Mouse (Mus musculus): ENCODE data around the gene Slc25a13. TPM values are rescaled to one million over a fixed set of nuclear protein-coding genes. Genes with fewer than 3 reads are reported as not detected.

Slc25a13 gene
- polyA plus RNA-seq, 1 experiment from 2014 or later = 37.9 TPM

DNA sequence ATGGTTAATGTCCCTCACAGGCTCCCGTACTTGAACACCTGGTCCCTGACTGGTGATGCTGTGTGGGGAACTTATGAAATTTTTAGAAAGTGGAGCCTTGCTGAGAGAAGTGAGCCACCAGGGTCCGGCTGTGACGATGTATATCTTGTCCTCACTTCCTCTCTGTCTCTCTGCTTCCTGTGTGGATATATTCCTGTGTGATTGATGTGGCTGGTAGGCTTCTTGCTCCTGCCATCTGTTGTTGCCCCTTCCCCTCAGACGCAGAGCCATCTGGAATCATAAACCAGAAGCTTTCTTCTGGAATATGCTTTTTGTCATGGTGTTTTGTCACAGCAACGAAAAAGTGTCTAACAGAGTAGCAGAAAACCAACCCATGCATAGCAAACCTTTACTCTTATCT is 84.9 kb downstream of the Slc25a13 start:
- H3K9ac ChIP-seq (ENCODE audit: low read length) = no peak overlapping the region
- H3K4me3 ChIP-seq (ENCODE audit: low read depth, low read length) = no peak overlapping the region
- peaks cover 3% of the 10 kb centered on the region; the same call in 1 of the 2 replicates for H3K36me3 ChIP-seq (ENCODE audit: control insufficient read depth, insufficient read depth, low read length)
- no peaks in the 10 kb centered on the region for H3K27me3 ChIP-seq (replicated peaks; ENCODE audit: control insufficient read depth, insufficient read depth, low read length)
- ATAC-seq (replicated peaks; ENCODE audit: low FRiP score, low TSS enrichment, low read depth) (no peak), DNase-seq (ENCODE audit: low spot score) (no peak)
- H3K4me2 ChIP-seq (ENCODE audit: low read length) = no peak overlapping the region
- WGBS = 40% methylated on average over 5 of the region's 5 CpGs
- no peak overlapping the region for H3K27ac ChIP-seq (ENCODE audit: low read depth)
- no peaks in the 10 kb centered on the region for H3K4me1 ChIP-seq (replicated peaks; ENCODE audit: control insufficient read depth, insufficient read depth, low read length)
- no peaks in the 10 kb centered on the region for H3K9me3 ChIP-seq (ENCODE audit: control insufficient read depth, low read length)

GRCm38 (mm10) chr6:6125620-6126019 is 91.4 kb downstream of the Slc25a13 start:
- no peak overlapping the region for H3K9ac ChIP-seq (ENCODE audit: low read length)
- H3K9me3 ChIP-seq (ENCODE audit: control insufficient read depth, low read length) = no peaks in the 10 kb centered on the region
- no peaks in the 10 kb centered on the region for H3K36me3 ChIP-seq (ENCODE audit: control insufficient read depth, insufficient read depth, low read length)
- H3K4me2 ChIP-seq (ENCODE audit: low read length) = no peak overlapping the region
- ATAC-seq (replicated peaks; ENCODE audit: low FRiP score, low TSS enrichment, low read depth) (no peak), DNase-seq (ENCODE audit: low spot score) (no peak)
- H3K27me3 ChIP-seq (replicated peaks; ENCODE audit: control insufficient read depth, insufficient read depth, low read length) = no peaks in the 10 kb centered on the region
- no peaks in the 10 kb centered on the region for H3K4me1 ChIP-seq (replicated peaks; ENCODE audit: control insufficient read depth, insufficient read depth, low read length)
- whole genome bisulfite sequencing = 89% methylated on average over 3 of the region's 3 CpGs
- no peak overlapping the region for H3K4me3 ChIP-seq (ENCODE audit: low read depth, low read length)
- H3K27ac ChIP-seq (ENCODE audit: low read depth) = no peak overlapping the region

GRCm38 (mm10) chr6:6121904-6122303 is 95.1 kb downstream of the Slc25a13 start:
- no peaks in the 10 kb centered on the region for H3K9me3 ChIP-seq (ENCODE audit: control insufficient read depth, low read length)
- 97% methylated on average over 5 of the region's 5 CpGs for WGBS
- H3K4me2 ChIP-seq (ENCODE audit: low read length) = no peak overlapping the region
- no peak overlapping the region for H3K9ac ChIP-seq (ENCODE audit: low read length)
- no peaks in the 10 kb centered on the region; the same call in 1 of the 2 replicates for H3K36me3 ChIP-seq (ENCODE audit: control insufficient read depth, insufficient read depth, low read length)
- H3K4me1 ChIP-seq (replicated peaks; ENCODE audit: control insufficient read depth, insufficient read depth, low read length) = no peaks in the 10 kb centered on the region
- H3K4me3 ChIP-seq (ENCODE audit: low read depth, low read length) = no peak overlapping the region
- no peak for DNase-seq (ENCODE audit: low spot score)
- H3K27me3 ChIP-seq (replicated peaks; ENCODE audit: control insufficient read depth, insufficient read depth, low read length) = no peaks in the 10 kb centered on the region
- ATAC-seq (replicated peaks; ENCODE audit: low FRiP score, low TSS enrichment, low read depth) = no peak
- no peak overlapping the region for H3K27ac ChIP-seq (ENCODE audit: low read depth)

DNA sequence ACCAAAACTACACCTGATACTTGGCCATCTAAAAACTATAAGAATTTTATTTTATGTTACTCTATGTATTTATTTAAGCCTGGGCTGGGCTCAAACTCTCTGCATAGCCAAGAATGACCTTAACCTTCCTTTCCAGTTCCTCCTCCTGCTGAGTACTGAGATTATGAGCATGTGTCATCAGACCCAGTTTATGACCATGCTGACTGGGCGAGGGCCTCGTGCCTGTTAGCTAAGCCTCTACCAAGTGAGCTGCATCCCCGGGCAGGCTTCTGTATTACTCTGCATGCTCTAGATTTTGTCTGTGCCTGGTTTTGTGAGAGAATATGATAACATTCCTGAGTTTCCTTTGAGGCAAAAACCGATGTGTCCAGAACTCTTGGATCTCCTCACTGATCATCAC is 96.1 kb downstream of the Slc25a13 start:
- Histone ChIP-seq H3K4me1 (replicated peaks; ENCODE audit: control insufficient read depth, insufficient read depth, low read length) (no peaks in the 10 kb centered on the region), H3K36me3 (ENCODE audit: control insufficient read depth, insufficient read depth, low read length) (no peaks in the 10 kb centered on the region; the same call in 1 of the 2 replicates), H3K4me2 (ENCODE audit: low read length) (no peak overlapping the region), H3K27ac (ENCODE audit: low read depth) (no peak overlapping the region), H3K9ac (ENCODE audit: low read length) (no peak overlapping the region), H3K4me3 (ENCODE audit: low read depth, low read length) (no peak overlapping the region), H3K9me3 (ENCODE audit: control insufficient read depth, low read length) (no peaks in the 10 kb centered on the region), H3K27me3 (replicated peaks; ENCODE audit: control insufficient read depth, insufficient read depth, low read length) (no peaks in the 10 kb centered on the region)
- DNase-seq (ENCODE audit: low spot score) (no peak), ATAC-seq (replicated peaks; ENCODE audit: low FRiP score, low TSS enrichment, low read depth) (peak; percentile 77)
- WGBS = 79% methylated on average over 4 of the region's 4 CpGs

GRCm38 (mm10) chr6:6115771-6116170 is 101.2 kb downstream of the Slc25a13 start:
- H3K27me3 ChIP-seq (replicated peaks; ENCODE audit: control insufficient read depth, insufficient read depth, low read length) = no peaks in the 10 kb centered on the region

DNA sequence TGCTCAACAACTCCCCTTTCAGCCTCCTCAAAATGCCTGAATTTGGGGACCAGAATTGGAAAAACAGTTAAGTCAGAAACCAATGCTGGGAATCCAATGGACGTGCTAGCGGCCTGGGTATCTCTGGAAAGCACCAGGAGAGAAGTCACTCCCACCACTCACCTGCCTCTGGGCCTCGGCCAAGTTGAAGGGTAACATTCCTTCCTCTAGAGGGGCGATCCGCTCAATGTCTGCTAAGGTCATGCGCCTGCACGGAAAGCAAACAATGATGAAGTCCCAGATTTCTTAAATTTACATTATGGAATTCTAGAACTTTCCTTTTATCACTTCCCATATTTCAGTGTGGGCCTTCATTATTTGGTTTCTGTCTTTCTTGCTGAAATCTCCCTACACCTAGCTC is 103.2 kb downstream of the Slc25a13 start:
- DNase-seq (ENCODE audit: low spot score) (no peak), ATAC-seq (replicated peaks; ENCODE audit: low FRiP score, low TSS enrichment, low read depth) (no peak)
- H3K27ac ChIP-seq (ENCODE audit: low read depth) = no peak overlapping the region
- H3K9ac ChIP-seq (ENCODE audit: low read length) = no peak overlapping the region
- WGBS = 82% methylated on average over 7 of the region's 7 CpGs
- peaks cover under 1% of the 10 kb centered on the region; the same call in 1 of the 2 replicates for H3K36me3 ChIP-seq (ENCODE audit: control insufficient read depth, insufficient read depth, low read length)
- no peak overlapping the region for H3K4me2 ChIP-seq (ENCODE audit: low read length)
- no peaks in the 10 kb centered on the region for H3K9me3 ChIP-seq (ENCODE audit: control insufficient read depth, low read length)
- H3K27me3 ChIP-seq (replicated peaks; ENCODE audit: control insufficient read depth, insufficient read depth, low read length) = no peaks in the 10 kb centered on the region
- H3K4me1 ChIP-seq (replicated peaks; ENCODE audit: control insufficient read depth, insufficient read depth, low read length) = no peaks in the 10 kb centered on the region
- no peak overlapping the region for H3K4me3 ChIP-seq (ENCODE audit: low read depth, low read length)

More at GRCm38 (mm10) chr6:6115771-6116170, 101.2 kb downstream of the Slc25a13 start:
- Histone ChIP-seq H3K9me3 (ENCODE audit: control insufficient read depth, low read length) (no peaks in the 10 kb centered on the region), H3K4me3 (ENCODE audit: low read depth, low read length) (no peak overlapping the region), H3K4me2 (ENCODE audit: low read length) (no peak overlapping the region), H3K36me3 (ENCODE audit: control insufficient read depth, insufficient read depth, low read length) (no peaks in the 10 kb centered on the region; the same call in 1 of the 2 replicates), H3K4me1 (replicated peaks; ENCODE audit: control insufficient read depth, insufficient read depth, low read length) (no peaks in the 10 kb centered on the region), H3K27ac (ENCODE audit: low read depth) (no peak overlapping the region), H3K9ac (ENCODE audit: low read length) (no peak overlapping the region)
- no peak for DNase-seq (ENCODE audit: low spot score)
- 78% methylated on average over 8 of the region's 8 CpGs for WGBS
- ATAC-seq (replicated peaks; ENCODE audit: low FRiP score, low TSS enrichment, low read depth) = no peak

GRCm38 (mm10) chr6:6112767-6113528 is 104.0 kb downstream of the Slc25a13 start:
- 67% methylated on average over 10 of the region's 10 CpGs for WGBS
- Histone ChIP-seq H3K4me1 (replicated peaks; ENCODE audit: control insufficient read depth, insufficient read depth, low read length) (no peaks in the 10 kb centered on the region), H3K4me2 (ENCODE audit: low read length) (no peak overlapping the region), H3K27ac (ENCODE audit: low read depth) (no peak overlapping the region), H3K9me3 (ENCODE audit: control insufficient read depth, low read length) (no peaks in the 10 kb centered on the region), H3K36me3 (ENCODE audit: control insufficient read depth, insufficient read depth, low read length) (peaks cover 5% of the 10 kb centered on the region; the same call in 1 of the 2 replicates), H3K9ac (ENCODE audit: low read length) (no peak overlapping the region), H3K4me3 (ENCODE audit: low read depth, low read length) (no peak overlapping the region), H3K27me3 (replicated peaks; ENCODE audit: control insufficient read depth, insufficient read depth, low read length) (no peaks in the 10 kb centered on the region)
- ATAC-seq (replicated peaks; ENCODE audit: low FRiP score, low TSS enrichment, low read depth) (no peak), DNase-seq (ENCODE audit: low spot score) (no peak)

GRCm38 (mm10) chr6:6107419-6107966 is 109.5 kb downstream of the Slc25a13 start:
- Histone ChIP-seq H3K4me2 (ENCODE audit: low read length) (no peak overlapping the region), H3K27ac (ENCODE audit: low read depth) (no peak overlapping the region), H3K4me3 (ENCODE audit: low read depth, low read length) (no peak overlapping the region), H3K9me3 (ENCODE audit: control insufficient read depth, low read length) (no peaks in the 10 kb centered on the region), H3K9ac (ENCODE audit: low read length) (no peak overlapping the region), H3K27me3 (replicated peaks; ENCODE audit: control insufficient read depth, insufficient read depth, low read length) (no peaks in the 10 kb centered on the region), H3K4me1 (replicated peaks; ENCODE audit: control insufficient read depth, insufficient read depth, low read length) (no peaks in the 10 kb centered on the region; the same call in 1 of the 2 replicates), H3K36me3 (ENCODE audit: control insufficient read depth, insufficient read depth, low read length) (peaks cover 10% of the 10 kb centered on the region; the same call in 1 of the 2 replicates)
- DNase-seq (ENCODE audit: low spot score) (no peak), ATAC-seq (replicated peaks; ENCODE audit: low FRiP score, low TSS enrichment, low read depth) (no peak)
- WGBS = 61% methylated on average over 5 of the region's 5 CpGs
